Mouse (Mus musculus) liver, embryonic 11.5 days (tissue): Measurements from ENCODE around the gene T. TPM values are rescaled to one million over a fixed set of nuclear protein-coding genes. Genes with fewer than 3 reads are reported as not detected.
A peak's percentile ranks its signal among the peaks of the same experiment; 100 is the strongest.

Experiments used
- ATAC-seq: fragments of 200-750 bp; cut with Nextera tagmentation; replicated peaks from 2 replicates; pipeline ENCODE4 v1.8.0; 2017; ENCODE audit warnings: moderate number of reproducible peaks, mild to moderate bottlenecking, moderate TSS enrichment, moderate library complexity; ENCODE audit not compliant: low FRiP score
- DNase-seq: peaks from one replicate; pipeline ENCODE4 v3.0.0-alpha.2; 2017; ENCODE audit warnings: low spot score
- H3K27ac ChIP-seq: fragments of 300-500 bp; sonication (generic); 2 replicates; pipeline ENCODE4 v1.5.1; 2014; ENCODE audit warnings: mild to moderate bottlenecking, low read depth, low read length, control low read depth
- H3K27me3 ChIP-seq: fragments of 300-500 bp; sonication (generic); replicated peaks from 2 replicates; pipeline ENCODE4 v1.6.1; 2014; ENCODE audit warnings: low read length, mixed read lengths; ENCODE audit not compliant: control insufficient read depth, insufficient read depth
- H3K36me3 ChIP-seq: fragments of 300-500 bp; sonication (generic); 2 replicates; pipeline ENCODE4 v1.6.1; 2014; ENCODE audit warnings: mild to moderate bottlenecking, low read length, moderate library complexity, mixed read lengths; ENCODE audit not compliant: control insufficient read depth, insufficient read depth
- H3K4me1 ChIP-seq: fragments of 300-500 bp; sonication (generic); replicated peaks from 2 replicates; pipeline ENCODE4 v1.6.1; 2014; ENCODE audit warnings: low read length, mixed read lengths; ENCODE audit not compliant: control insufficient read depth, insufficient read depth
- H3K4me2 ChIP-seq: fragments of 300-500 bp; sonication (generic); 2 replicates; pipeline ENCODE4 v1.6.1; 2014; ENCODE audit warnings: mild to moderate bottlenecking, control low read depth, moderate library complexity
- H3K4me3 ChIP-seq: fragments of 300-500 bp; sonication (generic); 2 replicates; pipeline ENCODE4 v1.5.1; 2014; ENCODE audit warnings: low read depth, low read length, control low read depth
- H3K9ac ChIP-seq: fragments of 300-500 bp; sonication (generic); 2 replicates; pipeline ENCODE4 v1.6.1; 2014; ENCODE audit warnings: low read depth, low read length, control low read depth
- H3K9me3 ChIP-seq: fragments of 300-500 bp; sonication (generic); 2 replicates; pipeline ENCODE4 v1.6.1; 2016; ENCODE audit warnings: low read length, inconsistent platforms, mixed read lengths; ENCODE audit not compliant: control insufficient read depth
- WGBS: fragments of 180-500 bp; shearing (Covaris S2); extraction: QIAGEN DNeasy Blood & Tissue Kit; methylation state at CpG from one replicate; pipeline ENCODE4 v1.1.7; 2014; 5-methylcytosine and 5-hydroxymethylcytosine counted together
- polyA plus RNA-seq: library from polyadenylated mRNA; unstranded; fragments of >200 nt; fragmentation: Nextera tagmentation; extraction: Ambion mirVana; gene quantifications from 2 replicates; pipeline ENCODE4 v1.2.1, GENCODE M21; 2014

T gene
- polyA plus RNA-seq, 1 experiment from 2014 or later = not detected

GRCm38 (mm10) chr17:8421517-8421916, 12.7 kb upstream of the T start:
- 19% methylated on average over 5 of the region's 5 CpGs for WGBS
- H3K27me3 ChIP-seq = no peaks in the 10 kb centered on the region
- H3K4me2 ChIP-seq = no peak overlapping the region
- no peak for ATAC-seq
- H3K4me1 ChIP-seq = no peaks in the 10 kb centered on the region
- H3K36me3 ChIP-seq = no peaks in the 10 kb centered on the region
- no peak overlapping the region for H3K9ac ChIP-seq
- no peaks in the 10 kb centered on the region for H3K9me3 ChIP-seq
- DNase-seq = no peak
- no peak overlapping the region for H3K4me3 ChIP-seq
- H3K27ac ChIP-seq = no peak overlapping the region

GRCm38 (mm10) chr17:8423283-8423682, 10.9 kb upstream of the T start:
- whole genome bisulfite sequencing = 50% methylated on average over 2 of the region's 2 CpGs

DNA sequence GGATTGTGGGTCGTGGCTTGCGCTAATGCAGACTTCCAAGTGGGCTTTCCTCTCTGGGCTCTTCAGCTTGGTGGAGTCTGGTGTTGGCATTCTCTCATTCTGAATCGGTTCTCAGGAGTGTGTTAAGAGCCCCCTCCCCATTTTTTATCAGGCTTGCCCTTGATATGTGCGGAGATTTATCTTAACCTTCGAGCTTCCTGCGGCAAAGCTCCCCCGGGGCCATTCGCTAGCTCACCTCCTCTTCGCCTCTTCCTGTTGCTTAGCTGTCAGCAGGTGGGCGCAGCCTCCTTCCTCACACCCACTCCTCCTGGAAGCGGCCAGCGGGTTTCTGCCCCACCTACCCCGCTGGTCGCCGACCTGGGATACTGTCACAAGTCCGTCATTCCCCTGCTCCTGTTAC, 4.8 kb upstream of the T start:
- H3K4me2 ChIP-seq = no peak overlapping the region
- H3K4me3 ChIP-seq = no peak overlapping the region

More at GRCm38 (mm10) chr17:8423283-8423682, 10.9 kb upstream of the T start:
- no peak for ATAC-seq
- no peak overlapping the region for H3K27ac ChIP-seq
- H3K4me1 ChIP-seq = no peaks in the 10 kb centered on the region
- H3K9ac ChIP-seq = no peak overlapping the region
- peaks cover 13% of the 10 kb centered on the region for H3K27me3 ChIP-seq
- no peak overlapping the region for H3K4me2 ChIP-seq
- no peaks in the 10 kb centered on the region for H3K9me3 ChIP-seq
- no peaks in the 10 kb centered on the region for H3K36me3 ChIP-seq
- no peak overlapping the region for H3K4me3 ChIP-seq
- DNase-seq = no peak

GRCm38 (mm10) chr17:8429896-8430295, 4.3 kb upstream of the T start:
- Histone ChIP-seq H3K9ac (no peak overlapping the region), H3K4me3 (no peak overlapping the region), H3K9me3 (no peaks in the 10 kb centered on the region), H3K27me3 (peaks cover 79% of the 10 kb centered on the region), H3K36me3 (no peaks in the 10 kb centered on the region), H3K4me2 (no peak overlapping the region), H3K27ac (no peak overlapping the region), H3K4me1 (no peaks in the 10 kb centered on the region)
- ATAC-seq = no peak
- DNase-seq = no peak
- 5% methylated on average over 5 of the region's 5 CpGs for WGBS

More for the DNA sequence above, 4.8 kb upstream of the T start:
- no peaks in the 10 kb centered on the region for H3K9me3 ChIP-seq
- ATAC-seq (no peak), DNase-seq (no peak)
- peaks cover 74% of the 10 kb centered on the region for H3K27me3 ChIP-seq
- no peaks in the 10 kb centered on the region for H3K4me1 ChIP-seq
- no peaks in the 10 kb centered on the region for H3K36me3 ChIP-seq
- H3K27ac ChIP-seq = no peak overlapping the region
- H3K9ac ChIP-seq = no peak overlapping the region
- 4% methylated on average over 16 of the region's 16 CpGs for WGBS

- no peak overlapping the region for H3K4me3 ChIP-seq
- H3K36me3 ChIP-seq = no peaks in the 10 kb centered on the region
- H3K27ac ChIP-seq = no peak overlapping the region
- WGBS = 4% methylated on average over 17 of the region's 17 CpGs
- H3K4me2 ChIP-seq = no peak overlapping the region
- H3K27me3 ChIP-seq = peaks cover 100% of the 10 kb centered on the region
- H3K4me1 ChIP-seq = no peaks in the 10 kb centered on the region
- ATAC-seq (no peak), DNase-seq (no peak)
- H3K9ac ChIP-seq = no peak overlapping the region
- H3K9me3 ChIP-seq = no peaks in the 10 kb centered on the region
Measured at GRCm38 (mm10) chr17:8432179-8432800, 1.9 kb upstream of the T start.

DNA sequence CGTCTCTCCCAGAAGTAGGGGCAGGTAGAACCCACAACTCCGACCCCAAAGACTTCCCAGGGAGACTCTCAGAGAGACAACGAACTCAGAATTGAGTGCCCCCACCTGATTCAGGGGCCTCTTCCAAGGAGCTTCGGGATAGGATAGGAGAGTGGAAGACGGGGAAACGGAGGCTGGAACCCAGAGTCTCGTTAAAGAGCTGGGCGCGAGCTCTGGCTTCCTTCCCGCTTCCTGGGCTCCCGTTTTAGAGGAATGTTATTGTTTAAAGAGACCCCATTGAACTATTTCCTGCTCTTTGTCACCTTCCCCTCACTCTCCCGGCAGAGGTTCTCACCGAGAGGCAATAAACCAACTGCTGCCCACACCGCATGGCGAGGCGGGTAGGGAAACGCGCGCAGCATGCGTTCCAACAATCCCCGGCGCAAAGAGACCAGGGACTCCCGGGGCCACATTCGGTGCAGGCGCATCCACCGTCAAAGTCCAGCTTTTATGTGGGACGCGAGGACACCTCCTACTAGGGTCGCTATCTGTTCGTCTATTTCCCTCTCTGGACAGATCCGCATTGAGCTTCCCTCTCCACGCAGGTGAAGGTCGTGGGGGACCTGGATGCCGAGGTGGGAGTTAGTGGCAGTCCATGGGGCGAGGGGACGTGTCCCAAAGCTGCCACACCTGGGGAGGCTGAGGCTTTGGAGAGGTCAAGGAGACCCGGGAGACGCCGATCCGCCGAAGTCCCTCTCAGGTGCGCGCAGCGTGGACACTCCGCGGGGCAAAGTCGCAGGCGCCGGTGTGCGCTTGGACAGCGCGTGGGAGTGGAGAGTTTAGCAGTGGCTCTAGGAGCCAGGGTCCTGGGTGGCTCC, 874 bp upstream of the T start:
- DNase-seq = no peak

DNA sequence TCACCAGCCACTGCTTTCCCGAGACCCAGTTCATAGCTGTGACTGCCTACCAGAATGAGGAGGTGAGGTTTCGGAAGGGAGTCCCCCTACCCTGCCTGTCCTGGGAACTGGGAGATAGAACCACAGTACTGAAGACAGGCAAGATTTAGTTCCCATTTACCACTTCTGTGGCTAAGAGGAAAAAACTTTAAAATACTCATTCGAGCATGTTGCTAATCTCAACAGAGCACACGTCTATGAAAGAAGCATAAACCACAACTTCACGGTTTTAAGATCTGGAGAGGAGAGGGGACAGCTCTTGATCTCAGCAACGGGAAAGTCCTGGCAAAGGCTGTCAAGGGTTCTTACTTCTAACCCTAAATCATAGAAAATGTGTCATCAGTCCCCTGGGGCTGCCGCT, 2.0 kb downstream of the T start:
- Histone ChIP-seq H3K4me3 (no peak overlapping the region), H3K9me3 (no peaks in the 10 kb centered on the region), H3K36me3 (no peaks in the 10 kb centered on the region), H3K27ac (no peak overlapping the region), H3K4me1 (no peaks in the 10 kb centered on the region), H3K27me3 (peaks cover 71% of the 10 kb centered on the region), H3K9ac (no peak overlapping the region), H3K4me2 (no peak overlapping the region)
- ATAC-seq (no peak), DNase-seq (no peak)
- 45% methylated on average over 7 of the region's 7 CpGs for WGBS

More for the DNA sequence above, 874 bp upstream of the T start:
- H3K36me3 ChIP-seq = no peaks in the 10 kb centered on the region
- ATAC-seq = no peak
- H3K4me1 ChIP-seq = no peaks in the 10 kb centered on the region
- H3K4me2 ChIP-seq = peak overlapping the region; percentile 39
- H3K27me3 ChIP-seq = peaks cover 97% of the 10 kb centered on the region
- H3K4me3 ChIP-seq = peak overlapping the region; percentile 30
- no peak overlapping the region for H3K9ac ChIP-seq
- WGBS = 3% methylated on average over 52 of the region's 52 CpGs
- H3K9me3 ChIP-seq = no peaks in the 10 kb centered on the region
- no peak overlapping the region for H3K27ac ChIP-seq

DNA sequence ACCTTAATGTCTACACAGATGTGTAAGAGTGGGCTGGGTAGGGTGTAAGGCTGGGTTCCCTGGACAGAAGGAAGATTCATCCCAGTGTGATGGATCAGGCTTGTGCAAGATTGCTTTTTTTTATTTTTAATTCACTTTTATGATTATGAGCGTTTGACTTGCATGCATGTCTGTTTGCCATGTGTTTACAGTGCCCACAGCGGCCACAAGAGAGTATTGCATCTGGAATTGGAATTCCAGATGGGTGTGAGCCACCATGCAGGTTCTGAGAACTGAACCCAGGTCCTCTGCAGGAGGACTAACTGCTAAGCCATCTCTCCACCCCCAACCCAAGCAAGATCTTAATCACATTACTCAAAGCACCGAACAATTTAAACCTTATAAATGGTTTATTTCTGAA, 9.8 kb downstream of the T start:
- Histone ChIP-seq H3K27me3 (no peaks in the 10 kb centered on the region; the same call in none of the 2 replicates), H3K4me1 (no peaks in the 10 kb centered on the region), H3K4me2 (no peak overlapping the region), H3K36me3 (no peaks in the 10 kb centered on the region), H3K9me3 (no peaks in the 10 kb centered on the region), H3K9ac (no peak overlapping the region), H3K4me3 (no peak overlapping the region), H3K27ac (no peak overlapping the region)
- ATAC-seq (no peak), DNase-seq (no peak)
- WGBS = 46% methylated on average over 3 of the region's 3 CpGs
